Mouse (Mus musculus): ENCODE results near the gene Hoxb13. TPM values are rescaled to one million over a fixed set of nuclear protein-coding genes. Genes with fewer than 3 reads are reported as not detected.
A peak's percentile ranks its signal among the peaks of the same experiment; 100 is the strongest.

The Hoxb13 gene
- polyA plus RNA-seq, 1 experiment from 2014 or later = not detected

- Histone ChIP-seq H3K36me3 (no peaks in the 10 kb centered on the region), H3K27ac (replicated peaks) (no peak overlapping the region), H3K9me3 (no peaks in the 10 kb centered on the region), H3K4me2 (no peak overlapping the region), H3K4me1 (peaks cover 7% of the 10 kb centered on the region; the same call in 1 of the 2 replicates), H3K9ac (no peak overlapping the region), H3K27me3 (replicated peaks) (peaks cover 99% of the 10 kb centered on the region), H3K4me3 (0 out of 2 replicates have a peak overlapping the region, but pooled peaks have one; percentile 8)
- ATAC-seq (ENCODE audit: extremely low read depth, insufficient number of reproducible peaks, low FRiP score, low TSS enrichment) = no peak
- WGBS = under 1% methylated on average over 16 of the region's 16 CpGs
Observed at GRCm38 (mm10) chr11:96203789-96204186, 9.7 kb downstream of the Hoxb13 start.

- Histone ChIP-seq H3K36me3 (no peaks in the 10 kb centered on the region), H3K27ac (replicated peaks) (no peak overlapping the region), H3K4me3 (no peak overlapping the region), H3K9ac (no peak overlapping the region), H3K4me1 (peaks cover 7% of the 10 kb centered on the region; the same call in 1 of the 2 replicates), H3K27me3 (replicated peaks) (peaks cover 99% of the 10 kb centered on the region), H3K4me2 (no peak overlapping the region), H3K9me3 (no peaks in the 10 kb centered on the region)
- 2% methylated on average over 11 of the region's 11 CpGs for WGBS
- no peak for ATAC-seq (ENCODE audit: extremely low read depth, insufficient number of reproducible peaks, low FRiP score, low TSS enrichment)
Observed at GRCm38 (mm10) chr11:96204351-96204750, 10.2 kb downstream of the Hoxb13 start.

GRCm38 (mm10) chr11:96205426-96206131, 11.5 kb downstream of the Hoxb13 start:
- Histone ChIP-seq H3K27ac (replicated peaks) (no peak overlapping the region), H3K4me1 (peaks cover 7% of the 10 kb centered on the region; the same call in 1 of the 2 replicates), H3K9ac (no peak overlapping the region), H3K36me3 (no peaks in the 10 kb centered on the region), H3K4me2 (no peak overlapping the region), H3K9me3 (no peaks in the 10 kb centered on the region), H3K4me3 (no peak overlapping the region), H3K27me3 (replicated peaks) (peaks cover 99% of the 10 kb centered on the region)
- no peak for ATAC-seq (ENCODE audit: extremely low read depth, insufficient number of reproducible peaks, low FRiP score, low TSS enrichment)
- WGBS = 3% methylated on average over 15 of the region's 15 CpGs

- Histone ChIP-seq H3K4me1 (no peaks in the 10 kb centered on the region), H3K4me2 (no peak overlapping the region), H3K9ac (no peak overlapping the region), H3K27me3 (replicated peaks) (peaks cover 36% of the 10 kb centered on the region), H3K9me3 (peaks cover 9% of the 10 kb centered on the region; the same call in 1 of the 2 replicates), H3K4me3 (no peak overlapping the region), H3K27ac (replicated peaks) (no peak overlapping the region), H3K36me3 (no peaks in the 10 kb centered on the region)
- no peak for ATAC-seq (ENCODE audit: extremely low read depth, insufficient number of reproducible peaks, low FRiP score, low TSS enrichment)
- 30% methylated on average over 2 of the region's 2 CpGs for WGBS
Observed at GRCm38 (mm10) chr11:96223813-96224212, 29.7 kb downstream of the Hoxb13 start.

GRCm38 (mm10) chr11:96227676-96228075, 33.6 kb downstream of the Hoxb13 start:
- Histone ChIP-seq H3K9ac (no peak overlapping the region), H3K36me3 (no peaks in the 10 kb centered on the region), H3K27me3 (replicated peaks) (peaks cover 61% of the 10 kb centered on the region), H3K4me2 (no peak overlapping the region), H3K27ac (replicated peaks) (no peak overlapping the region), H3K4me1 (no peaks in the 10 kb centered on the region), H3K4me3 (no peak overlapping the region), H3K9me3 (peaks cover 9% of the 10 kb centered on the region; the same call in 1 of the 2 replicates)
- ATAC-seq (ENCODE audit: extremely low read depth, insufficient number of reproducible peaks, low FRiP score, low TSS enrichment) = no peak
- WGBS = 60% methylated on average over 9 of the region's 9 CpGs

- no peak overlapping the region for H3K4me3 ChIP-seq
- ATAC-seq (ENCODE audit: extremely low read depth, insufficient number of reproducible peaks, low FRiP score, low TSS enrichment) = no peak
- 2% methylated on average over 12 of the region's 12 CpGs for WGBS
- H3K36me3 ChIP-seq = no peaks in the 10 kb centered on the region
- no peak overlapping the region for H3K9ac ChIP-seq
- peaks cover 89% of the 10 kb centered on the region for H3K27me3 ChIP-seq (replicated peaks)
- no peak overlapping the region for H3K4me2 ChIP-seq
- H3K9me3 ChIP-seq = no peaks in the 10 kb centered on the region
- no peaks in the 10 kb centered on the region for H3K4me1 ChIP-seq
- H3K27ac ChIP-seq (replicated peaks) = no peak overlapping the region
Observed at GRCm38 (mm10) chr11:96234906-96235305, 40.8 kb downstream of the Hoxb13 start.

- no peak overlapping the region for H3K27ac ChIP-seq (replicated peaks)
- no peak for ATAC-seq (ENCODE audit: extremely low read depth, insufficient number of reproducible peaks, low FRiP score, low TSS enrichment)
- no peaks in the 10 kb centered on the region for H3K9me3 ChIP-seq
- no peak overlapping the region for H3K4me3 ChIP-seq
- H3K4me1 ChIP-seq = no peaks in the 10 kb centered on the region
- 2% methylated on average over 7 of the region's 7 CpGs for WGBS
- H3K9ac ChIP-seq = no peak overlapping the region
- H3K4me2 ChIP-seq = no peak overlapping the region
- peaks cover 74% of the 10 kb centered on the region for H3K27me3 ChIP-seq (replicated peaks)
- no peaks in the 10 kb centered on the region for H3K36me3 ChIP-seq
Observed at GRCm38 (mm10) chr11:96240211-96240610, 46.1 kb downstream of the Hoxb13 start.

Other genes with a start within 250 kb of the Hoxb13 start
- 39.3 and 42.0 TPM in 2 replicates for gene Igf2bp1, start 188.4 kb upstream of the Hoxb13 start, polyA plus RNA-seq (2015; fragmentation: Nextera tagmentation; extraction: Ambion mirVana)
- not detected in 2 replicates for gene Gip, start 169.8 kb upstream of the Hoxb13 start, polyA plus RNA-seq (2015; fragmentation: Nextera tagmentation; extraction: Ambion mirVana)
- gene Snf8, start 159.4 kb upstream of the Hoxb13 start, polyA plus RNA-seq (2015; fragmentation: Nextera tagmentation; extraction: Ambion mirVana) = 68.3 and 74.7 TPM in 2 replicates
- gene Ube2z, start 128.9 kb upstream of the Hoxb13 start, polyA plus RNA-seq (2015; fragmentation: Nextera tagmentation; extraction: Ambion mirVana) = 31.5 and 33.1 TPM in 2 replicates
- gene Atp5g1, start 118.6 kb upstream of the Hoxb13 start, polyA plus RNA-seq (2015; fragmentation: Nextera tagmentation; extraction: Ambion mirVana) = 1,502 and 1,689 TPM in 2 replicates
- gene Calcoco2, start 82.4 kb upstream of the Hoxb13 start, polyA plus RNA-seq (2015; fragmentation: Nextera tagmentation; extraction: Ambion mirVana) = not detected in 2 replicates
- gene Ttll6, start 60.5 kb upstream of the Hoxb13 start, polyA plus RNA-seq (2015; fragmentation: Nextera tagmentation; extraction: Ambion mirVana) = not detected in 2 replicates
- 0.06 TPM in 1 of 2 replicates, not detected in the other for gene Hoxb9, start 77.1 kb downstream of the Hoxb13 start, polyA plus RNA-seq (2015; fragmentation: Nextera tagmentation; extraction: Ambion mirVana)
- gene Hoxb8, start 87.6 kb downstream of the Hoxb13 start, polyA plus RNA-seq (2015; fragmentation: Nextera tagmentation; extraction: Ambion mirVana) = not detected in 2 replicates
- 0.11 and 0.25 TPM in 2 replicates for gene Hoxb7, start 92.3 kb downstream of the Hoxb13 start, polyA plus RNA-seq (2015; fragmentation: Nextera tagmentation; extraction: Ambion mirVana)
- 1.4 and 2.0 TPM in 2 replicates for gene Hoxb6, start 98.2 kb downstream of the Hoxb13 start, polyA plus RNA-seq (2015; fragmentation: Nextera tagmentation; extraction: Ambion mirVana)
- 3.8 and 5.5 TPM in 2 replicates for gene Hoxb5, start 109.0 kb downstream of the Hoxb13 start, polyA plus RNA-seq (2015; fragmentation: Nextera tagmentation; extraction: Ambion mirVana)
- gene Hoxb4, start 124.0 kb downstream of the Hoxb13 start, polyA plus RNA-seq (2015; fragmentation: Nextera tagmentation; extraction: Ambion mirVana) = 0.43 and 0.59 TPM in 2 replicates
- 0.31 and 1.1 TPM in 2 replicates for gene Hoxb3, start 129.0 kb downstream of the Hoxb13 start, polyA plus RNA-seq (2015; fragmentation: Nextera tagmentation; extraction: Ambion mirVana)
- gene Hoxb2, start 156.2 kb downstream of the Hoxb13 start, polyA plus RNA-seq (2015; fragmentation: Nextera tagmentation; extraction: Ambion mirVana) = 3.6 and 5.9 TPM in 2 replicates
- 0.17 and 0.18 TPM in 2 replicates for gene Hoxb1, start 171.4 kb downstream of the Hoxb13 start, polyA plus RNA-seq (2015; fragmentation: Nextera tagmentation; extraction: Ambion mirVana)